Mouse (Mus musculus): ENCODE data around the gene Plxnc1.

- TF ChIP-seq POLR2A (IDR thresholded peaks at IDR 0.05; ENCODE audit: low read depth, low read length) (no peak), EP300 (IDR thresholded peaks at IDR 0.05; ENCODE audit: low read length) (0 out of 2 replicates have a peak, but pooled peaks have one; percentile 11), TCF12 (IDR thresholded peaks at IDR 0.05; ENCODE audit: low read depth, low read length) (no peak), USF1 (IDR thresholded peaks at IDR 0.05; ENCODE audit: low read depth, low read length) (no peak), MAX (IDR thresholded peaks at IDR 0.05; ENCODE audit: low read length) (no peak), CTCF (conservative IDR thresholded peaks at IDR 0.05 in 1 of 2, IDR thresholded peaks at IDR 0.05 in 1 of 2; ENCODE audit: low read depth in 2 of 2, low read length in 2 of 2) (no peak), NRF1 (IDR thresholded peaks at IDR 0.05; ENCODE audit: low read depth, low read length) (no peak), GABPA (IDR thresholded peaks at IDR 0.05; ENCODE audit: insufficient replicate concordance, low read depth, low read length) (no peak), CHD2 (IDR thresholded peaks at IDR 0.05; ENCODE audit: low read length) (no peak), ZNF384 (IDR thresholded peaks at IDR 0.05; ENCODE audit: low read depth, low read length) (no peak), BHLHE40 (IDR thresholded peaks at IDR 0.05; ENCODE audit: low read depth, low read length) (peak; percentile 63), MYC (IDR thresholded peaks at IDR 0.05; ENCODE audit: low read depth, low read length) (no peak), ETS1 (conservative IDR thresholded peaks at IDR 0.05; ENCODE audit: low read depth, low read length) (peak; percentile 35; the same call in 1 of the 2 replicates)
Observed at GRCm38 (mm10) chr10:94811907-94812851, 132.5 kb downstream of the Plxnc1 start.

All from CH12.LX (cell line).